In the genomic region with DNA sequence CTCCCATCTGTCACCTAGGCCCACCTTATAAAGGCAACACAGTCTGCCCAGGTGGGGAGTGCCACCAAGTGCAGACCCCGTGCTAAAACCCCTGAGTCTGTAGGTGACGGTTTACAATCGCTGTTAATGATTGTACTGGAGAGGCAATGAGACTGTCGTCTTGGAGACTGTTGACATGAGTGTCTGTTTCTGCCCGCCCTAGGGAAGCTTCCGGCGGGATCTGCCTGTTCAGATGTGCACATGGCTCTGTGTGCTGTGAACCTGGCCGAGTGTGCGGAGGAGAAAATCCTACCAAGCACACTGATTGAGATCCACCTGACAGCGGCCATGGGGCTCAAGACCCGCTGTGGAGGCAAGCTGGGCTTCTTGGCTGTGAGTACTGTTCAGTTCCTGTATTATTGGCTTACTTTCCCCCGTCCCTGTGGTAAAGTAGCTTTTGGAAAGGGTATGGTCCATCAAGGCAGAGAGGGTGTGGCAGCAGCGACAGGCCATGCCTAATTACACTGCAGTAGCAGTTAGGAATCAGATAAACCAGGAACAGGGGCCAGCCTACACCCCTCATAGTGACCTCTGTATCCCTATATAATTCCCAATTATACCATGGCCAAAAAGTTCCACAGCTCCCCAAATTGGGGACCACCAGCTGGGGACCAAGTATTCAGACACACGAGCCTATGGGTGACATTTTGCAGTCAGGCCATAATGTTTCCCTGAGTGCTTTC, we compare ENCODE assay signal across 13 mouse cellular contexts. TPM values are rescaled to one million over a fixed set of nuclear protein-coding genes. Genes with fewer than 3 reads are reported as not detected.
DNase-seq lines count a peak whose midpoint lies in the region; ATAC-seq lines count a peak whose summit lies in the region.
"Had no signal": no experiment of that assay in that cellular context is flagged by ENCODE, and none has a peak within 500 bp of the region (broad histone marks: within the 10 kb centered on the region; RNA-seq: fewer than 3 reads in every experiment).

No protein-coding gene starts in this region.

- H3K4me2 ChIP-seq in heart, embryonic 15.5 days: peak overlapping the region; percentile 32; the same call in 1 of the 2 replicates
- H3K4me2 ChIP-seq in intestine, embryonic 16.5 days (ENCODE audit: low read depth, low read length): no peak overlapping the region
- peak overlapping the region; percentile 70 for H3K4me2 ChIP-seq in liver, embryonic 16.5 days (ENCODE audit: low read depth, low read length)
- H3K4me2 ChIP-seq: limb, embryonic 12.5 days; neural tube, embryonic 15.5 days had no signal

- no peaks in the 10 kb centered on the region for H3K27me3 ChIP-seq in heart, embryonic 15.5 days
- H3K27me3 ChIP-seq in intestine, embryonic 16.5 days (replicated peaks; ENCODE audit: control insufficient read depth, insufficient read depth, low read length): no peaks in the 10 kb centered on the region
- no peaks in the 10 kb centered on the region for H3K27me3 ChIP-seq in liver, embryonic 16.5 days (ENCODE audit: control insufficient read depth, insufficient read depth, low read depth, low read length)
- H3K27me3 ChIP-seq: limb, embryonic 12.5 days; neural tube, embryonic 15.5 days had no signal

- H3K36me3 ChIP-seq in heart, embryonic 15.5 days: peaks cover 41% of the 10 kb centered on the region
- peaks cover 52% of the 10 kb centered on the region for H3K36me3 ChIP-seq in intestine, embryonic 16.5 days (ENCODE audit: control insufficient read depth, insufficient read depth, low read length)
- H3K36me3 ChIP-seq in liver, embryonic 16.5 days (ENCODE audit: control insufficient read depth, insufficient read depth): peaks cover 44% of the 10 kb centered on the region

- H3K27ac ChIP-seq in heart, embryonic 15.5 days: peak overlapping the region; percentile 76
- peak overlapping the region; percentile 39 for H3K27ac ChIP-seq in intestine, embryonic 16.5 days (ENCODE audit: low read length)
- peak overlapping the region; percentile 89 for H3K27ac ChIP-seq in liver, embryonic 16.5 days (ENCODE audit: low read length)
- H3K27ac ChIP-seq: limb, embryonic 12.5 days; neural tube, embryonic 15.5 days had no signal

- intact Hi-C loops in heart, postnatal 10 days (cut with DNase I): no loop called here

- WGBS in heart, embryonic 15.5 days: 83% methylated on average over 14 of the region's 14 CpGs
- 73% methylated on average over 14 of the region's 14 CpGs for WGBS in intestine, embryonic 16.5 days
- 61% methylated on average over 14 of the region's 14 CpGs for WGBS in liver, embryonic 16.5 days (ENCODE audit: insufficient replicate concordance)

- H3K4me3 ChIP-seq in heart, embryonic 15.5 days: no peak overlapping the region
- H3K4me3 ChIP-seq in intestine, embryonic 16.5 days (ENCODE audit: low read length): no peak overlapping the region
- no peak overlapping the region for H3K4me3 ChIP-seq in liver, embryonic 16.5 days (ENCODE audit: low read depth, low read length)
- H3K4me3 ChIP-seq: limb, embryonic 12.5 days; neural tube, embryonic 15.5 days had no signal

- no peaks in the 10 kb centered on the region for H3K9me3 ChIP-seq in heart, embryonic 15.5 days (replicated peaks)
- no peaks in the 10 kb centered on the region for H3K9me3 ChIP-seq in intestine, embryonic 16.5 days (ENCODE audit: control insufficient read depth, low read length)
- H3K9me3 ChIP-seq in liver, embryonic 16.5 days (replicated peaks; ENCODE audit: control insufficient read depth, low read length): peaks cover 4% of the 10 kb centered on the region

- peaks cover 61% of the 10 kb centered on the region for H3K4me1 ChIP-seq in heart, embryonic 15.5 days (replicated peaks)
- H3K4me1 ChIP-seq in intestine, embryonic 16.5 days (ENCODE audit: control insufficient read depth, insufficient read depth, low read length): no peaks in the 10 kb centered on the region
- peaks cover 64% of the 10 kb centered on the region for H3K4me1 ChIP-seq in liver, embryonic 16.5 days (ENCODE audit: control insufficient read depth, low read depth, low read length)
- H3K4me1 ChIP-seq: limb, embryonic 12.5 days had no signal

- no peak overlapping the region for H3K9ac ChIP-seq in heart, embryonic 15.5 days
- H3K9ac ChIP-seq in intestine, embryonic 16.5 days (ENCODE audit: low read depth, low read length): no peak overlapping the region
- H3K9ac ChIP-seq in liver, embryonic 16.5 days (ENCODE audit: low read depth, low read length): peak overlapping the region; percentile 52; the same call in 1 of the 2 replicates
- H3K9ac ChIP-seq: neural tube, embryonic 15.5 days had no signal

- ATAC-seq in heart, embryonic 15.5 days (replicated peaks; ENCODE audit: insufficient number of reproducible peaks, insufficient read depth, low FRiP score, low read depth): no peak
- ATAC-seq in intestine, embryonic 16.5 days: peak; percentile 29
- ATAC-seq in liver, embryonic 16.5 days (ENCODE audit: low read depth): no peak
- ATAC-seq: CD4-positive, CD25-positive, alpha-beta regulatory T cell, adult 4 months had no signal

- DNase-seq in heart, postnatal 10 days: no peak
- peak; percentile 21 to 52 for DNase-seq in kidney, postnatal 4 days
- no peak for DNase-seq in kidney, adult 11 months
- DNase-seq in embryo, embryonic 10.5 days (ENCODE audit: low spot score): no peak
- DNase-seq: adrenal gland, adult 8-10 months; lung, postnatal 36 days; right cerebral cortex, postnatal 14 days had no signal

RNA-seq across cellular contexts. Expression of gene Shisa8, which starts 27.4 kb away (rescaled TPM):
- polyA plus RNA-seq in heart, embryonic 15.5 days (2015; fragmentation: Nextera tagmentation; extraction: Ambion mirVana): 0.22 and 0.25 TPM in 2 replicates
- under 1 TPM in 1 of 2 experiments, not detected in 1; 0.36 TPM for total RNA-seq in heart, postnatal 10 days (2021)
- polyA plus RNA-seq in intestine, embryonic 16.5 days (2015; fragmentation: Nextera tagmentation; extraction: Ambion mirVana): 0.06 and 0.09 TPM in 2 replicates
- polyA plus RNA-seq in liver, embryonic 16.5 days (2015; fragmentation: Nextera tagmentation; extraction: Ambion mirVana): 0.11 TPM in 2 replicates
- polyA plus RNA-seq: CD4-positive, CD25-positive, alpha-beta regulatory T cell, adult 4 months had no signal

RNA-seq across cellular contexts. Expression of gene Srebf2, which starts 38.2 kb away (rescaled TPM):
- 73.8 and 106 TPM in 2 replicates for polyA plus RNA-seq in heart, embryonic 15.5 days (2015; fragmentation: Nextera tagmentation; extraction: Ambion mirVana)
- total RNA-seq in heart, postnatal 10 days (2021): 10 to 100 TPM; 35.1 to 38.8 TPM
- 138 and 141 TPM in 2 replicates for polyA plus RNA-seq in intestine, embryonic 16.5 days (2015; fragmentation: Nextera tagmentation; extraction: Ambion mirVana)
- polyA plus RNA-seq in liver, embryonic 16.5 days (2015; fragmentation: Nextera tagmentation; extraction: Ambion mirVana): 51.9 and 53.2 TPM in 2 replicates

RNA-seq across cellular contexts. Expression of gene Tnfrsf13c, which starts 38.9 kb away (rescaled TPM):
- polyA plus RNA-seq in heart, embryonic 15.5 days (2015; fragmentation: Nextera tagmentation; extraction: Ambion mirVana): not detected in 2 replicates
- under 1 TPM; 0.27 to 0.69 TPM for total RNA-seq in heart, postnatal 10 days (2021)
- 0.09 and 0.11 TPM in 2 replicates for polyA plus RNA-seq in intestine, embryonic 16.5 days (2015; fragmentation: Nextera tagmentation; extraction: Ambion mirVana)
- 0.40 and 0.93 TPM in 2 replicates for polyA plus RNA-seq in liver, embryonic 16.5 days (2015; fragmentation: Nextera tagmentation; extraction: Ambion mirVana)
- polyA plus RNA-seq: limb, embryonic 12.5 days had no signal

RNA-seq across cellular contexts. Expression of gene Ccdc134, which starts 57.5 kb away (rescaled TPM):
- polyA plus RNA-seq in heart, embryonic 15.5 days (2015; fragmentation: Nextera tagmentation; extraction: Ambion mirVana): 7.4 and 11.9 TPM in 2 replicates
- 1 to 10 TPM; 5.1 to 5.5 TPM for total RNA-seq in heart, postnatal 10 days (2021)
- polyA plus RNA-seq in intestine, embryonic 16.5 days (2015; fragmentation: Nextera tagmentation; extraction: Ambion mirVana): 9.8 and 11.6 TPM in 2 replicates
- polyA plus RNA-seq in liver, embryonic 16.5 days (2015; fragmentation: Nextera tagmentation; extraction: Ambion mirVana): 5.3 and 5.5 TPM in 2 replicates

RNA-seq across cellular contexts. Expression of gene Cenpm, which starts 59.3 kb away (rescaled TPM):
- polyA plus RNA-seq in heart, embryonic 15.5 days (2015; fragmentation: Nextera tagmentation; extraction: Ambion mirVana): 54.0 and 55.7 TPM in 2 replicates
- 1 to 10 TPM; 6.6 to 7.8 TPM for total RNA-seq in heart, postnatal 10 days (2021)
- polyA plus RNA-seq in intestine, embryonic 16.5 days (2015; fragmentation: Nextera tagmentation; extraction: Ambion mirVana): 36.3 and 43.6 TPM in 2 replicates
- polyA plus RNA-seq in liver, embryonic 16.5 days (2015; fragmentation: Nextera tagmentation; extraction: Ambion mirVana): 27.1 and 31.0 TPM in 2 replicates

Comparison
In these comparisons a context has a peak if more than half of its experiments do, and no peak if none do; other contexts are left out.
1. DNase-seq: peak in kidney, postnatal 4 days (2 of 2); none in heart, postnatal 10 days (0 of 2), kidney, adult 11 months (single experiment) and embryo, embryonic 10.5 days (single experiment).
2. H3K27ac ChIP-seq: peak in every context shown above with its lines; median percentile 89 in liver, embryonic 16.5 days; 76 in heart, embryonic 15.5 days; 39 in intestine, embryonic 16.5 days.